Mouse (Mus musculus): ENCODE measurements around the gene Nelfcd.

DNA sequence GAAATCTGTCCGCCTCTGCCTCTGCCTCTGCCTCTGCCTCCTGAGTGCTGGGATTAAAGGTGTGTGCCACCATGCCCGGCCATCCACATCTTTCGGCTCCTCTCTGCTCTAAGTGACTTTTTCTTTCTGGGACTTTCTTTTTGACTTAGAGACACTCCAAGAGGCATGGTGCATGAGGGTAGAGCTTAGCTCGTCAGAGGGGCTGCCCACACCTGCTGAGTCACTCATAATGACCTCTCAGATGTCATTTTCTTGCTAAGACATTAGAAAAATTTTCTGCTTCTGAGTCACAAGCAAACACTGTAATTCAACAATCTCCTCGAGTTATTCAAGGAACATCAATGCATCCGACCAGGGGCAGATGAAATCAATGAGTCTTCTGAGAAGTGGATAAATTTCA is 29.4 kb downstream of the Nelfcd start:
- TF ChIP-seq CTCF (IDR thresholded peaks at IDR 0.05; ENCODE audit: control insufficient read depth, insufficient read depth, low read length) (no peak), POLR2A (IDR thresholded peaks at IDR 0.05; ENCODE audit: borderline replicate concordance, control insufficient read depth, low read depth, low read length) (no peak)

Measured in bone marrow, adult 2 months (tissue).